Mouse (Mus musculus) megakaryocyte, embryonic 14.5 days (primary cell): ENCODE results near the gene Gm19668. TPM values are rescaled to one million over a fixed set of nuclear protein-coding genes. Genes with fewer than 3 reads are reported as not detected.

Experiments
- H3K27me3 ChIP-seq: replicated peaks from 2 replicates; pipeline ENCODE3; 2012; ENCODE audit warnings: inconsistent platforms
- H3K36me3 ChIP-seq: replicated peaks from 2 replicates; pipeline ENCODE3; 2012; ENCODE audit warnings: low read length, inconsistent platforms, mixed read lengths
- H3K4me1 ChIP-seq: 2 replicates; pipeline ENCODE4 v1.6.1; 2012; ENCODE audit warnings: inconsistent platforms
- H3K4me3 ChIP-seq: replicated peaks from 2 replicates; pipeline ENCODE3; 2012; ENCODE audit warnings: moderate library complexity, mild to moderate bottlenecking, inconsistent platforms
- H3K9me3 ChIP-seq: 2 replicates; pipeline ENCODE4 v1.6.1; 2012; ENCODE audit warnings: inconsistent platforms
- FLI1 ChIP-seq: IDR thresholded peaks from 2 replicates; pipeline ENCODE4 v1.6.1; 2012; ENCODE audit warnings: low read length, inconsistent platforms, mixed read lengths
- GATA1 ChIP-seq: IDR thresholded peaks from 3 replicates; pipeline ENCODE4 v1.6.1; 2012; ENCODE audit warnings: mixed read lengths, low read length, inconsistent platforms, borderline replicate concordance
- polyA plus RNA-seq: library from polyadenylated mRNA; stranded (reverse); fragments of >175 nt; gene quantifications from 2 replicates; pipeline ENCODE4 v1.2.3, GENCODE M21; 2012; ENCODE audit warnings: low replicate concordance; ENCODE audit not compliant: insufficient read depth

The Gm19668 gene
- polyA plus RNA-seq, result not detected in 2 replicates

DNA sequence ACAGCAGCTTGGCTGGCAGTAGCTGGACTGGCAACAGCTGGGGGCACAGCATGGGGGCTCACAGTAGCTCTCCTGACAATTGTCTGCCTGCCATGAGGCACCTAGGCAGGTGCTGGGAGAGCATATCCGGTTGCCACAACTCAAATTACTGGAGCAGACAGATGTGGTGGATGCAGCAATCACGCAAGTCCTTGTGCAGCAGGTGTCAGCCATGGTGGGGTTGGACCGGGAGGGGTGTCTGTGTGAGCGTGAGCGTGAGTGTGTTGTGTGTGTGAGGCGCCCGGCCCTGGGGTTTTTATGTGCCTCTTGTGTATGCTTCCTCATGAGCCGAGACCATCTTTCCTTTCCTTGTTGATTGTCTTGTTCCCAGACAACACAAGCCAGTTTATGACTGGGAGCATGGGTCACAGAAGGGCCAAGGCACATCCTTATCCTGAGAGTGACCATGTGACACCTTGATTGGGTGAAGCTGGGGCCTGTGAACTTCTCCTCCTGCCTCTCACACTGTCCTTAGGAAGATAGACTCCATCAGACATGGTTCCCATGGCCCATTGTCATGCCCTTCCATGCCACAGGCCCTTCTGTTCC, at the start of gene Gm19668:
Gene Gm19668, minus strand, starts transcription at position 213 of the 588 bp plus-strand sequence.
- peak within 1 kb of the TSS; percentile 38 for H3K4me3 ChIP-seq
- no peaks in the 10 kb centered on the region for H3K36me3 ChIP-seq
- peaks cover 42% of the 10 kb centered on the region for H3K4me1 ChIP-seq
- TF ChIP-seq GATA1, result no peak
- no peak for TF ChIP-seq FLI1
- no peaks in the 10 kb centered on the region for H3K9me3 ChIP-seq
- peaks cover 28% of the 10 kb centered on the region for H3K27me3 ChIP-seq

- Histone ChIP-seq H3K9me3 (peaks cover 47% of the 10 kb centered on the region), H3K4me3 (no peak overlapping the region), H3K36me3 (no peaks in the 10 kb centered on the region), H3K4me1 (peaks cover 15% of the 10 kb centered on the region; the same call in 1 of the 2 replicates), H3K27me3 (peaks cover 22% of the 10 kb centered on the region)
- TF ChIP-seq GATA1 (no peak), FLI1 (no peak)
Measured at GRCm38 (mm10) chr10:77847538-77847937, 48.6 kb upstream of the Gm19668 start.

DNA sequence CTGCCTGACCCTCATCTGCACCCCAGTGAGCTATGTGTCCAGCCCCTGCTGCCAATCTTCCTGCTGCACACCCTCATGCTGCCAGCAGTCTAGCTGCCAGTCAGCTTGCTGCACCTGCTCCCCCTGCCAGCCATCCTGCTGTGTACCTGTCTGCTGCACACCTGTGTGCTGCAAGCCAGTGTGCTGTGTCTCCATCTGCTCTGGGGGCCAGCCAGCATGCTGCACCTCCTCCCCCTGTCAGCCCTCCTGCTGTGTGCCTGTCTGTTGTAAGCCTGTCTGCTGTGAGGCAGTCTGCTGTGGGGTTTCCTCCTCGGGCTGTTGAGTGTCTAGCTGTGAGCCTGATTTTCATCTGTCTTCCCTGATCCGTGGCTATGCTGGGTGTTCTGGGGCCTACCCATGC, 48.0 kb upstream of the Gm19668 start:
- Histone ChIP-seq H3K36me3 (no peaks in the 10 kb centered on the region), H3K9me3 (peaks cover 53% of the 10 kb centered on the region), H3K4me3 (peak overlapping the region; percentile 51), H3K27me3 (peaks cover 17% of the 10 kb centered on the region), H3K4me1 (peaks cover 15% of the 10 kb centered on the region; the same call in 1 of the 2 replicates)
- TF ChIP-seq FLI1, result no peak
- no peak for TF ChIP-seq GATA1

GRCm38 (mm10) chr10:77846503-77846902, 47.6 kb upstream of the Gm19668 start, which contains the start of gene Gm36176:
Gene Gm36176, plus strand, starts transcription at chr10:77846803.
- Histone ChIP-seq H3K4me3 (peak within 1 kb of the TSS; percentile 51), H3K27me3 (peaks cover 17% of the 10 kb centered on the region), H3K4me1 (peaks cover 15% of the 10 kb centered on the region; the same call in 1 of the 2 replicates), H3K36me3 (no peaks in the 10 kb centered on the region), H3K9me3 (peaks cover 58% of the 10 kb centered on the region)
- TF ChIP-seq FLI1 (no peak), GATA1 (no peak)

DNA sequence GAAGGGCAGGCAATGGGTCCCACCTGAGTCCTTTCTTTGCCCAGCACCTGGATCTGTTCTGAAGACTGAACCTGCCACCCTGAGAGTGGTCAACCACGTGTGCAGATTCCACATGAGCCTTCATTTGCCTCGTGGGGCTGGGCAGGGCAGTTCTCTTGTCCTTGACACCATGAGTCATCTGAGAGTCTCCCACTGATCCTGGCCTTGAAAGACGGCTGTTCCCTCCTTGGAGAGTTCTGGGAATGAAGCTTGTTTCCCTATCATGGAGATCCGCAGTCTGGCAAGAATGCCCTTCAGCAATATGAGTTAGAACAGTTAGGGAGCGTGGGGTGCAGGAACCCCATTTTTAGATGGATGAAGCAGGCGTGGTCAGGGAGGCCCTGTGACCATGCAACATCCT, 40.1 kb upstream of the Gm19668 start:
- TF ChIP-seq GATA1 (no peak), FLI1 (no peak)
- Histone ChIP-seq H3K36me3 (no peaks in the 10 kb centered on the region), H3K4me1 (no peaks in the 10 kb centered on the region), H3K4me3 (no peak overlapping the region), H3K9me3 (peaks cover 41% of the 10 kb centered on the region), H3K27me3 (peaks cover 9% of the 10 kb centered on the region)

DNA sequence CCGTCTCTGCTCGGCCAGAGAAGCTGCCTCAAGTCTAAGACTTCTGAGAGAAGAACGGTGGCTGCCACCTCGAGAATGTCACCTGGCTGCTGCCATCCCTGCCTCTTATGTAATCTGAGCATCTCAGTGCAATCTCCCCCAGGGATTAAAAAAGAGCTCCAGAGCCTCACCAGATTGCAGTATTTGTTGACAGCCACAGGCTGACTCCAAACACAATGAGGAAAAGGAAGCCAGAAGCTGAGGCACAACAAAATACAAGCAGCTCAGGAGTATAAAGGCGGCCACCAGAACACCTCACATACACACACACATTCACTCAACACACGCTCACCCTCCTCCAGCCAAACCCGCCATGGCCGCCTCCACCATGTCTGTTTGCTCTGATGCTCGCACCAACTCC, 36.7 kb upstream of the Gm19668 start, which contains the start of gene Krtap10-10:
Gene Krtap10-10, plus strand, starts transcription at position 301 of the 400 bp plus-strand sequence.
- Histone ChIP-seq H3K4me1 (no peaks in the 10 kb centered on the region), H3K4me3 (no peak within 1 kb of the TSS), H3K9me3 (peaks cover 15% of the 10 kb centered on the region; the same call in 1 of the 2 replicates), H3K36me3 (no peaks in the 10 kb centered on the region), H3K27me3 (peaks cover 6% of the 10 kb centered on the region)
- TF ChIP-seq FLI1 (no peak), GATA1 (no peak)

DNA sequence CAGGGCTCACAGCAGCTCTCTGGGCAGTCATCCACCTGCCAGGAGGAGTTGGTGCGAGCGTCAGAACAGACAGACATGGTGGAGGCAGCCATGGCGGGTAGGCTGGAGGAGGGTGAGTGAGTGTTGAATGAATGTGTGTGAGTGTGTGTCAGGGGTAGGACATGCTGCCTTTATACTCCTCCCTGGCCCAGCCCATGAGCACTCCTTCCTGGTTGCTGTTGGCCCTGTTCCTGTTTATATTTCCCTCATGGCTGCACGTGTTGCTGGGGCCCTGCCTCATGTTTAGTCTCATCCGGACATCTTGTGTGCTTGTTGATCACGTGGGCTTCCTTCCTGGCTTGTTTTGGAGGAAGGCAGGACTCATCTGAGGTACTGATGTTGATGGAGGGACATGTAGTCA, 28.0 kb upstream of the Gm19668 start, which contains the start of gene Krtap10-4:
Gene Krtap10-4, minus strand, starts transcription at position 145 of the 400 bp plus-strand sequence.
- no peaks in the 10 kb centered on the region for H3K36me3 ChIP-seq
- H3K4me1 ChIP-seq, result no peaks in the 10 kb centered on the region
- TF ChIP-seq FLI1 (no peak), GATA1 (no peak)

DNA sequence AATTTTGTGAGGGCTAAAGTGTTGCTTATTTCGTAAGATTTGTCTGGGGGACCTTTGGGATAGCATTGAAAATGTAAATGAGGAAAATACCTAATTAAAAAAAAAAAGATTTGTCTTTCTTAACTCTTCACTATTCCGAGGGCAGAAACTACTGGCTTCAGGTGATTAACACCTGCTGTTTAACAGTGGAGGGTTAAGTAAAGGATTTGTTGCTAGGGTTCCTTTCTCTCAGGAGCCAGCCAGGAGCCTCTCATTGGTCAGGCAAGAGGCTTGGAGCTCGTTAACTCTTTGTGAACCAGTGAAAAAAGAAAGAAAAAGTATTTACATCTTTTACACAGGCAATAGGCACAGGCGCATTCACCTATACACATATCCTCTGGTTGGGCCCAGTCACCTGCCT, 20.3 kb upstream of the Gm19668 start:
- H3K9me3 ChIP-seq, result peaks cover 12% of the 10 kb centered on the region
- TF ChIP-seq GATA1, result no peak
- TF ChIP-seq FLI1, result no peak
- H3K27me3 ChIP-seq, result peaks cover 19% of the 10 kb centered on the region
- no peak overlapping the region for H3K4me3 ChIP-seq
- no peaks in the 10 kb centered on the region for H3K36me3 ChIP-seq
- peaks cover 5% of the 10 kb centered on the region; the same call in 1 of the 2 replicates for H3K4me1 ChIP-seq

More for the DNA sequence above, 28.0 kb upstream of the Gm19668 start, which contains the start of gene Krtap10-4:
- Histone ChIP-seq H3K27me3 (peaks cover 19% of the 10 kb centered on the region), H3K4me3 (no peak within 1 kb of the TSS), H3K9me3 (peaks cover 20% of the 10 kb centered on the region)

GRCm38 (mm10) chr10:77818523-77818922, 19.6 kb upstream of the Gm19668 start:
- Histone ChIP-seq H3K36me3 (no peaks in the 10 kb centered on the region), H3K4me3 (peak overlapping the region; percentile 48), H3K9me3 (peaks cover 12% of the 10 kb centered on the region), H3K27me3 (peaks cover 25% of the 10 kb centered on the region), H3K4me1 (peaks cover 5% of the 10 kb centered on the region; the same call in 1 of the 2 replicates)
- TF ChIP-seq GATA1, result 0 out of 3 replicates have a peak, but pooled peaks have one; percentile 16
- no peak for TF ChIP-seq FLI1

DNA sequence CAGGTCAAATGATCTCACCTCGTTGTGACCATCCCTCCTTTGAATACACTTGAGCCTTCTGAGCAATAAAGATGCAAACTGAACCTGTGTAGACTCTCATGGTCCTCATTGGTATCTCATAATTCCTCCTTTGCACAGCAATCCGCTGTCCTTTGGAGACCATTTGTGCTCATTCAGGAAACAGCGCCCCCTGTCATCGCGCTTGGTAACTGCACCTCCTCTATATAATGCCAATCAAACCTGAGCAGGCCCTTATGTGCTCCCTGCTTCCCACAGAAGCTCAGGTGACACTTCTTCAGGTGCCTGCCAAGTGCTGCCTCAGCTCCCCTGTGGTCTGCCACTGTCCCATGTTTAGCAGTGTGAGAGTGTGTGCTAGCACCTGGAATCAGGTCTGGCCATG, 16.6 kb upstream of the Gm19668 start:
- peaks cover 5% of the 10 kb centered on the region; the same call in 1 of the 2 replicates for H3K4me1 ChIP-seq
- no peaks in the 10 kb centered on the region for H3K36me3 ChIP-seq
- H3K27me3 ChIP-seq, result peaks cover 39% of the 10 kb centered on the region
- TF ChIP-seq GATA1 (no peak), FLI1 (no peak)
- peaks cover 9% of the 10 kb centered on the region; the same call in 1 of the 2 replicates for H3K9me3 ChIP-seq
- H3K4me3 ChIP-seq, result no peak overlapping the region
